Mouse (Mus musculus): ENCODE results near the gene Tfap2c.

- TF ChIP-seq POLR2A (IDR thresholded peaks at IDR 0.05; ENCODE audit: borderline replicate concordance, extremely low read depth, insufficient read depth, insufficient read length, poor library complexity, severe bottlenecking) (no peak), CTCF (IDR thresholded peaks at IDR 0.05; ENCODE audit: borderline replicate concordance, extremely low read depth, insufficient read depth, insufficient read length) (no peak)
Measured at GRCm38 (mm10) chr2:172568466-172568865, 19.1 kb downstream of the Tfap2c start.
